Comparison of ENCODE assay signal across 17 mouse cellular contexts in genomic region chrX:73295745-73296144, GRCm38 (mm10). TPM values are rescaled to one million over a fixed set of nuclear protein-coding genes. Genes with fewer than 3 reads are reported as not detected.
DNase-seq lines count a peak whose midpoint lies in the region; TF ChIP-seq lines count a peak whose summit lies in the region.
"Not testable (repeated sequence)": the region's sequence is repeated elsewhere in the genome, so short reads cannot be mapped to it uniquely, and the experiment has no call there.
"Had no signal": no experiment of that assay in that cellular context is flagged by ENCODE, and none has a peak within 500 bp of the region (broad histone marks: within the 10 kb centered on the region; RNA-seq: fewer than 3 reads in every experiment).

No protein-coding gene starts in this region.

- not testable (repeated sequence) for H3K27ac ChIP-seq in kidney, adult 2 months (ENCODE audit: insufficient read depth, low read depth, low read length)

- DNase-seq in kidney, adult 11 months = peak; percentile 61
- peak; percentile 36 for DNase-seq in kidney, adult 2 months
- DNase-seq in kidney, adult 9 months = peak; percentile 32
- peak; percentile 8 for DNase-seq in kidney, postnatal 14 days
- peak; percentile 33 to 62 for DNase-seq in kidney, postnatal 36 days

- H3K4me1 ChIP-seq in kidney, adult 2 months (ENCODE audit: control insufficient read depth, insufficient read depth, low read length) = not testable (repeated sequence)

- not testable (repeated sequence) for H3K36me3 ChIP-seq in kidney, adult 2 months (ENCODE audit: control insufficient read depth, insufficient read depth, low read length)

- not testable (repeated sequence) for H3K27me3 ChIP-seq in kidney, adult 2 months (replicated peaks; ENCODE audit: control insufficient read depth, insufficient read depth, low read length)

- TF ChIP-seq POLR2A in kidney, adult 2 months (IDR thresholded peaks at IDR 0.05; ENCODE audit: low read depth, low read length) = not testable (repeated sequence)

- TF ChIP-seq CTCF in kidney, adult 2 months (conservative IDR thresholded peaks at IDR 0.05; ENCODE audit: insufficient read depth, insufficient read length, low read depth, low read length) = not testable (repeated sequence)

- 26% methylated on average over 7 of the region's 10 CpGs for WGBS in kidney, adult 2 months

- H3K4me3 ChIP-seq in kidney, adult 2 months (ENCODE audit: insufficient read depth, low read depth, low read length) = not testable (repeated sequence)

RNA-seq across cellular contexts. Expression of gene Xlr5a, which starts 3.0 kb away (rescaled TPM):
- polyA plus RNA-seq in kidney, adult 2 months (2012; rRNA removed) = not detected in 2 replicates
- polyA plus RNA-seq: activated CD4-positive, CD25-positive, alpha-beta regulatory T cell, adult 4 months; CD4-positive, CD25-positive, alpha-beta regulatory T cell, adult 4 months; cerebellum, adult 2 months; cortical plate, adult 2 months; embryonic facial prominence, embryonic 10.5 days; embryonic facial prominence, embryonic 12.5 days; forebrain, embryonic 11.5 days; forebrain, embryonic 13.5 days; forebrain, embryonic 15.5 days; G1E; Patski had no signal

RNA-seq across cellular contexts. Expression of gene Xlr5c, which starts 3.0 kb away (rescaled TPM):
- 0.11 TPM in 1 of 2 replicates, not detected in the other for polyA plus RNA-seq in kidney, adult 2 months (2012; rRNA removed)
- polyA plus RNA-seq: activated CD4-positive, CD25-positive, alpha-beta regulatory T cell, adult 4 months; cerebellum, adult 2 months; cortical plate, adult 2 months; embryonic facial prominence, embryonic 10.5 days; embryonic facial prominence, embryonic 12.5 days; embryonic facial prominence, embryonic 14.5 days; forebrain, embryonic 11.5 days; forebrain, embryonic 13.5 days; forebrain, embryonic 15.5 days; G1E; Patski had no signal

RNA-seq across cellular contexts. Expression of gene Xlr3c, which starts 30.6 kb away (rescaled TPM):
- not detected in 2 replicates for polyA plus RNA-seq in kidney, adult 2 months (2012; rRNA removed)
- polyA plus RNA-seq: activated CD4-positive, CD25-positive, alpha-beta regulatory T cell, adult 4 months; CD4-positive, CD25-positive, alpha-beta regulatory T cell, adult 4 months; cortical plate, adult 2 months; embryonic facial prominence, embryonic 12.5 days; forebrain, embryonic 11.5 days; forebrain, embryonic 13.5 days; forebrain, embryonic 15.5 days; G1E; Patski had no signal

RNA-seq across cellular contexts. Expression of gene Gm45015, which starts 40.9 kb away (rescaled TPM):
- polyA plus RNA-seq in kidney, adult 2 months (2012; rRNA removed) = not detected in 2 replicates
- polyA plus RNA-seq: activated CD4-positive, CD25-positive, alpha-beta regulatory T cell, adult 4 months; CD4-positive, CD25-positive, alpha-beta regulatory T cell, adult 4 months; cerebellum, adult 2 months; cortical plate, adult 2 months; embryonic facial prominence, embryonic 10.5 days; embryonic facial prominence, embryonic 12.5 days; embryonic facial prominence, embryonic 14.5 days; forebrain, embryonic 11.5 days; forebrain, embryonic 13.5 days; forebrain, embryonic 15.5 days; G1E; Patski had no signal

RNA-seq across cellular contexts. Expression of gene Zfp275, which starts 46.7 kb away (rescaled TPM):
- 6.3 and 6.8 TPM in 2 replicates for polyA plus RNA-seq in kidney, adult 2 months (2012; rRNA removed)

Comparison
In these comparisons a context has a peak if more than half of its experiments do, and no peak if none do; other contexts are left out.
1. DNase-seq: peak in every context shown above with its lines; median percentile 61 in kidney, adult 11 months; 48 in kidney, postnatal 36 days; 36 in kidney, adult 2 months; 32 in kidney, adult 9 months; 8 in kidney, postnatal 14 days.